Mouse (Mus musculus): ENCODE measurements at regions not wholly inside any gene's neighbourhood (a gene's known extent, or its start where the extent isn't known, plus 50 kb on each side); places are given as distances from the start of the nearest gene placed in this dataset.

GRCm38 (mm10) chr8:82498496-82498895, 95.5 kb upstream of the Il15 start:
- TF ChIP-seq POLR2A (IDR thresholded peaks at IDR 0.05; ENCODE audit: extremely low read depth, insufficient read depth, low read length) (no peak), CTCF (IDR thresholded peaks at IDR 0.05; ENCODE audit: extremely low read depth, insufficient read depth, low read length) (no peak)
- Histone ChIP-seq H3K27ac (ENCODE audit: insufficient read depth, low read length) (no peak overlapping the region), H3K4me1 (ENCODE audit: control insufficient read depth, insufficient read depth, low read length) (no peaks in the 10 kb centered on the region), H3K4me3 (ENCODE audit: insufficient read depth, low read length) (no peak overlapping the region)

GRCm38 (mm10) chr8:82477856-82478255, 74.8 kb upstream of the Il15 start:
- TF ChIP-seq CTCF (IDR thresholded peaks at IDR 0.05; ENCODE audit: extremely low read depth, insufficient read depth, low read length) (no peak), POLR2A (IDR thresholded peaks at IDR 0.05; ENCODE audit: extremely low read depth, insufficient read depth, low read length) (no peak)
- H3K4me1 ChIP-seq (ENCODE audit: control insufficient read depth, insufficient read depth, low read length), result no peaks in the 10 kb centered on the region

GRCm38 (mm10) chr8:82477426-82477769, 74.4 kb upstream of the Il15 start:
- Histone ChIP-seq H3K4me1 (ENCODE audit: control insufficient read depth, insufficient read depth, low read length) (no peaks in the 10 kb centered on the region), H3K4me3 (ENCODE audit: insufficient read depth, low read length) (no peak overlapping the region), H3K27ac (ENCODE audit: insufficient read depth, low read length) (no peak overlapping the region)
- TF ChIP-seq CTCF (IDR thresholded peaks at IDR 0.05; ENCODE audit: extremely low read depth, insufficient read depth, low read length), result no peak
- TF ChIP-seq POLR2A (IDR thresholded peaks at IDR 0.05; ENCODE audit: extremely low read depth, insufficient read depth, low read length), result no peak

More at GRCm38 (mm10) chr8:82477856-82478255, 74.8 kb upstream of the Il15 start:
- no peak overlapping the region for H3K4me3 ChIP-seq (ENCODE audit: insufficient read depth, low read length)
- no peak overlapping the region for H3K27ac ChIP-seq (ENCODE audit: insufficient read depth, low read length)

GRCm38 (mm10) chr8:82476708-82477425, 73.8 kb upstream of the Il15 start:
- no peak overlapping the region for H3K4me3 ChIP-seq (ENCODE audit: insufficient read depth, low read length)
- no peaks in the 10 kb centered on the region for H3K4me1 ChIP-seq (ENCODE audit: control insufficient read depth, insufficient read depth, low read length)
- H3K27ac ChIP-seq (ENCODE audit: insufficient read depth, low read length), result no peak overlapping the region
- TF ChIP-seq POLR2A (IDR thresholded peaks at IDR 0.05; ENCODE audit: extremely low read depth, insufficient read depth, low read length) (no peak), CTCF (IDR thresholded peaks at IDR 0.05; ENCODE audit: extremely low read depth, insufficient read depth, low read length) (no peak)

GRCm38 (mm10) chr8:82473266-82473665, 70.2 kb upstream of the Il15 start:
- TF ChIP-seq CTCF (IDR thresholded peaks at IDR 0.05; ENCODE audit: extremely low read depth, insufficient read depth, low read length) (no peak), POLR2A (IDR thresholded peaks at IDR 0.05; ENCODE audit: extremely low read depth, insufficient read depth, low read length) (no peak)
- Histone ChIP-seq H3K4me1 (ENCODE audit: control insufficient read depth, insufficient read depth, low read length) (no peaks in the 10 kb centered on the region), H3K27ac (ENCODE audit: insufficient read depth, low read length) (no peak overlapping the region), H3K4me3 (ENCODE audit: insufficient read depth, low read length) (no peak overlapping the region)

GRCm38 (mm10) chr8:82471825-82472224, 68.8 kb upstream of the Il15 start:
- H3K4me1 ChIP-seq (ENCODE audit: control insufficient read depth, insufficient read depth, low read length), result no peaks in the 10 kb centered on the region
- H3K27ac ChIP-seq (ENCODE audit: insufficient read depth, low read length), result no peak overlapping the region
- no peak overlapping the region for H3K4me3 ChIP-seq (ENCODE audit: insufficient read depth, low read length)
- no peak for TF ChIP-seq CTCF (IDR thresholded peaks at IDR 0.05; ENCODE audit: extremely low read depth, insufficient read depth, low read length)
- no peak for TF ChIP-seq POLR2A (IDR thresholded peaks at IDR 0.05; ENCODE audit: extremely low read depth, insufficient read depth, low read length)

- Histone ChIP-seq H3K4me3 (ENCODE audit: insufficient read depth, low read length) (no peak overlapping the region), H3K27ac (ENCODE audit: insufficient read depth, low read length) (no peak overlapping the region), H3K4me1 (ENCODE audit: control insufficient read depth, insufficient read depth, low read length) (no peaks in the 10 kb centered on the region)
- no peak for TF ChIP-seq CTCF (IDR thresholded peaks at IDR 0.05; ENCODE audit: extremely low read depth, insufficient read depth, low read length)
- TF ChIP-seq POLR2A (IDR thresholded peaks at IDR 0.05; ENCODE audit: extremely low read depth, insufficient read depth, low read length), result no peak
Measured at GRCm38 (mm10) chr8:82469824-82470223, 66.8 kb upstream of the Il15 start.

- H3K27ac ChIP-seq (ENCODE audit: insufficient read depth, low read length), result no peak overlapping the region
- TF ChIP-seq CTCF (IDR thresholded peaks at IDR 0.05; ENCODE audit: extremely low read depth, insufficient read depth, low read length), result no peak
- TF ChIP-seq POLR2A (IDR thresholded peaks at IDR 0.05; ENCODE audit: extremely low read depth, insufficient read depth, low read length), result no peak
- H3K4me3 ChIP-seq (ENCODE audit: insufficient read depth, low read length), result no peak overlapping the region
- H3K4me1 ChIP-seq (ENCODE audit: control insufficient read depth, insufficient read depth, low read length), result no peaks in the 10 kb centered on the region
Measured at GRCm38 (mm10) chr8:82462841-82463240, 59.8 kb upstream of the Il15 start.

GRCm38 (mm10) chr8:82459007-82459406, 56.0 kb upstream of the Il15 start:
- H3K27ac ChIP-seq (ENCODE audit: insufficient read depth, low read length), result no peak overlapping the region
- H3K4me1 ChIP-seq (ENCODE audit: control insufficient read depth, insufficient read depth, low read length), result no peaks in the 10 kb centered on the region
- TF ChIP-seq CTCF (IDR thresholded peaks at IDR 0.05; ENCODE audit: extremely low read depth, insufficient read depth, low read length) (no peak), POLR2A (IDR thresholded peaks at IDR 0.05; ENCODE audit: extremely low read depth, insufficient read depth, low read length) (no peak)

GRCm38 (mm10) chr8:82454056-82454455, 51.0 kb upstream of the Il15 start:
- no peak for TF ChIP-seq POLR2A (IDR thresholded peaks at IDR 0.05; ENCODE audit: extremely low read depth, insufficient read depth, low read length)
- TF ChIP-seq CTCF (IDR thresholded peaks at IDR 0.05; ENCODE audit: extremely low read depth, insufficient read depth, low read length), result no peak
- H3K27ac ChIP-seq (ENCODE audit: insufficient read depth, low read length), result no peak overlapping the region

More at GRCm38 (mm10) chr8:82459007-82459406, 56.0 kb upstream of the Il15 start:
- no peak overlapping the region for H3K4me3 ChIP-seq (ENCODE audit: insufficient read depth, low read length)

More at GRCm38 (mm10) chr8:82454056-82454455, 51.0 kb upstream of the Il15 start:
- no peak overlapping the region for H3K4me3 ChIP-seq (ENCODE audit: insufficient read depth, low read length)
- H3K4me1 ChIP-seq (ENCODE audit: control insufficient read depth, insufficient read depth, low read length), result no peaks in the 10 kb centered on the region

Data from cortical plate, adult 2 months (tissue).